Mouse (Mus musculus) gastrocnemius, postnatal 36 days (tissue): ENCODE measurements around the gene Yes1. TPM values are rescaled to one million over a fixed set of nuclear protein-coding genes. Genes with fewer than 3 reads are reported as not detected.

Experiments
- total RNA-seq, 2 experiments: library from RNA; stranded (reverse); gene quantifications; 2 replicates each; pipeline ENCODE4 v1.2.3; 2021

Gene Yes1
- total RNA-seq, 2 experiments from 2014 or later, result 7.1 to 8.8 TPM

Other genes starting within 250 kb of the Yes1 start
- 100 to 1,000 TPM; 376 to 428 TPM for gene Ppp1cb, start 152.3 kb upstream of the Yes1 start, total RNA-seq
- 10 to 100 TPM; 13.0 to 14.4 TPM for gene Pisd, start 174.5 kb downstream of the Yes1 start, total RNA-seq
- gene Gm20671, start 215.9 kb downstream of the Yes1 start, total RNA-seq, result under 1 TPM in 1 of 2 experiments, not detected in 1; 0.15 TPM
- 1 to 10 TPM; 3.8 to 4.7 TPM for gene Prr14l, start 243.1 kb downstream of the Yes1 start, total RNA-seq